Mouse (Mus musculus) CH12.LX (cell line): ENCODE data around the gene Dhx8. TPM values are rescaled to one million over a fixed set of nuclear protein-coding genes. Genes with fewer than 3 reads are reported as not detected.
A peak's percentile ranks its signal among the peaks of the same experiment; 100 is the strongest.

Experiments used
- DNase-seq: peaks from one replicate; pipeline ENCODE4 v3.0.0-alpha.2; 2013; ENCODE audit errors: extremely low read depth
- H3K27ac ChIP-seq: 2 replicates; pipeline ENCODE4 v1.5.1; 2012; ENCODE audit warnings: low read depth, mild to moderate bottlenecking, control low read depth, moderate library complexity; ENCODE audit not compliant: insufficient read depth
- H3K27me3 ChIP-seq: replicated peaks from 2 replicates; pipeline ENCODE3; 2012; ENCODE audit warnings: inconsistent platforms
- H3K36me3 ChIP-seq, 2 experiments: replicated peaks in 1 of 2; 2 replicates each; pipeline versions ENCODE3 to v1.6.1; 2012; ENCODE audit warnings: inconsistent platforms in 1 of 2, low read length in 1 of 2, mild to moderate bottlenecking in 1 of 2, mixed read lengths in 1 of 2, moderate library complexity in 1 of 2; ENCODE audit not compliant: control insufficient read depth in 1 of 2, insufficient read depth in 1 of 2
- H3K4me1 ChIP-seq, 2 experiments: 2 replicates each; pipeline ENCODE4 v1.6.1; 2012; ENCODE audit warnings: inconsistent platforms in 1 of 2, moderate library complexity in 1 of 2; ENCODE audit not compliant: insufficient read depth in 2 of 2, control insufficient read depth in 1 of 2
- H3K4me2 ChIP-seq: 2 replicates; pipeline ENCODE4 v1.6.1; 2012; ENCODE audit warnings: low read depth, mild to moderate bottlenecking, control low read depth; ENCODE audit not compliant: poor library complexity, insufficient read depth, severe bottlenecking
- H3K4me3 ChIP-seq, 3 experiments: fragments of 150-350 bp in 1 of 3; sonication (generic) in 1 of 3; replicated peaks in 1 of 3; 2 replicates each; pipeline versions ENCODE3 to v1.5.1; 2011 to 2012; ENCODE audit warnings: low read depth in 2 of 3, low read length in 2 of 3, mild to moderate bottlenecking in 2 of 3, moderate library complexity in 2 of 3, control low read depth in 1 of 3, improper control_type of control experiment in 1 of 3, inconsistent platforms in 1 of 3, mixed read lengths in 1 of 3; ENCODE audit not compliant: poor library complexity in 1 of 3
- H3K79me2 ChIP-seq: replicated peaks from 2 replicates; pipeline ENCODE4 v1.6.1; 2012; ENCODE audit warnings: mild to moderate bottlenecking, moderate library complexity; ENCODE audit not compliant: control insufficient read depth, poor library complexity, insufficient read depth, severe bottlenecking; ENCODE audit errors: extremely low read depth
- H3K9ac ChIP-seq: 2 replicates; pipeline ENCODE4 v1.6.1; 2012; ENCODE audit warnings: low read depth, mild to moderate bottlenecking, control low read depth, moderate library complexity; ENCODE audit not compliant: insufficient read depth
- H3K9me3 ChIP-seq: replicated peaks from 2 replicates; pipeline ENCODE3; 2012; ENCODE audit warnings: low read length, inconsistent platforms, mixed read lengths
- CTCF ChIP-seq, 2 experiments: IDR thresholded peaks in 1 of 2; conservative IDR thresholded peaks in 1 of 2; 2 replicates each; pipeline ENCODE4 v1.5.1; 2011 to 2012; ENCODE audit warnings: low read depth in 2 of 2, low read length in 2 of 2, improper control_type of control experiment in 1 of 2, inconsistent platforms in 1 of 2, mild to moderate bottlenecking in 1 of 2, moderate library complexity in 1 of 2
- EP300 ChIP-seq: IDR thresholded peaks from 2 replicates; pipeline ENCODE4 v1.6.1; 2011; ENCODE audit warnings: low read length, improper control_type of control experiment
- GABPA ChIP-seq: IDR thresholded peaks from 2 replicates; pipeline ENCODE4 v1.6.1; 2012; ENCODE audit warnings: low read depth, low read length, improper control_type of control experiment, inconsistent platforms; ENCODE audit not compliant: insufficient replicate concordance
- HCFC1 ChIP-seq: IDR thresholded peaks from 2 replicates; pipeline ENCODE4 v1.6.1; 2012; ENCODE audit warnings: low read depth, mild to moderate bottlenecking, inconsistent platforms, low read length, improper control_type of control experiment
- JUND ChIP-seq: conservative IDR thresholded peaks from 2 replicates; pipeline ENCODE4 v1.6.1; 2011; ENCODE audit warnings: low read depth, low read length, improper control_type of control experiment
- KAT2A ChIP-seq: IDR thresholded peaks from 2 replicates; pipeline ENCODE4 v1.6.1; 2012; ENCODE audit warnings: low read length, improper control_type of control experiment, inconsistent platforms; ENCODE audit not compliant: insufficient replicate concordance
- MAFK ChIP-seq: IDR thresholded peaks from 2 replicates; pipeline ENCODE4 v1.6.1; 2011; ENCODE audit warnings: low read length, improper control_type of control experiment; ENCODE audit not compliant: insufficient replicate concordance
- MAX ChIP-seq: IDR thresholded peaks from 2 replicates; pipeline ENCODE4 v1.6.1; 2011; ENCODE audit warnings: low read length, improper control_type of control experiment
- MAZ ChIP-seq: IDR thresholded peaks from 2 replicates; pipeline ENCODE4 v1.6.1; 2012; ENCODE audit warnings: low read depth, mild to moderate bottlenecking, inconsistent platforms, low read length, improper control_type of control experiment, moderate library complexity
- MEF2A ChIP-seq: IDR thresholded peaks from 2 replicates; pipeline ENCODE4 v1.6.1; 2014; ENCODE audit warnings: low read depth, mild to moderate bottlenecking, inconsistent platforms, low read length, improper control_type of control experiment, borderline replicate concordance
- MXI1 ChIP-seq: IDR thresholded peaks from 2 replicates; pipeline ENCODE4 v1.6.1; 2011; ENCODE audit warnings: mild to moderate bottlenecking, low read depth, low read length, improper control_type of control experiment
- MYC ChIP-seq: IDR thresholded peaks from 2 replicates; pipeline ENCODE4 v1.6.1; 2011; ENCODE audit warnings: low read depth, mild to moderate bottlenecking, improper control_type of control experiment, low read length
- NRF1 ChIP-seq: IDR thresholded peaks from 2 replicates; pipeline ENCODE4 v1.6.1; 2014; ENCODE audit warnings: low read depth, mild to moderate bottlenecking, inconsistent platforms, low read length, improper control_type of control experiment, moderate library complexity
- PAX5 ChIP-seq: IDR thresholded peaks from 2 replicates; pipeline ENCODE4 v1.6.1; 2012; ENCODE audit warnings: low read length, inconsistent platforms, mixed read lengths
- POLR2A ChIP-seq: IDR thresholded peaks from 2 replicates; pipeline ENCODE4 v1.6.1; 2011; ENCODE audit warnings: low read depth, mild to moderate bottlenecking, improper control_type of control experiment, low read length
- POLR2AphosphoS2 ChIP-seq: IDR thresholded peaks from 2 replicates; pipeline ENCODE4 v1.6.1; 2011; ENCODE audit warnings: low read depth, low read length, improper control_type of control experiment
- RAD21 ChIP-seq: IDR thresholded peaks from 2 replicates; pipeline ENCODE4 v1.6.1; 2011; ENCODE audit warnings: low read depth, mild to moderate bottlenecking, low read length, improper control_type of control experiment, moderate library complexity
- RCOR1 ChIP-seq: conservative IDR thresholded peaks from 2 replicates; pipeline ENCODE4 v1.6.1; 2012; ENCODE audit warnings: low read depth, mild to moderate bottlenecking, inconsistent platforms, low read length, improper control_type of control experiment
- SIN3A ChIP-seq: IDR thresholded peaks from 2 replicates; pipeline ENCODE4 v1.6.1; 2012; ENCODE audit warnings: low read length, improper control_type of control experiment, inconsistent platforms
- SMC3 ChIP-seq: IDR thresholded peaks from 2 replicates; pipeline ENCODE4 v1.6.1; 2011; ENCODE audit warnings: low read depth, low read length, improper control_type of control experiment
- TBP ChIP-seq: conservative IDR thresholded peaks from 2 replicates; pipeline ENCODE4 v1.6.1; 2011; ENCODE audit warnings: low read depth, low read length, improper control_type of control experiment
- USF1 ChIP-seq: IDR thresholded peaks from 2 replicates; pipeline ENCODE4 v1.6.1; 2014; ENCODE audit warnings: low read depth, mild to moderate bottlenecking, inconsistent platforms, low read length, improper control_type of control experiment
- ZC3H11A ChIP-seq: IDR thresholded peaks from 2 replicates; pipeline ENCODE4 v1.6.1; 2012; ENCODE audit warnings: low read depth, mild to moderate bottlenecking, inconsistent platforms, low read length, improper control_type of control experiment
- ZKSCAN1 ChIP-seq: IDR thresholded peaks from 2 replicates; pipeline ENCODE4 v1.6.1; 2012; ENCODE audit warnings: low read depth, inconsistent platforms, low read length, improper control_type of control experiment, borderline replicate concordance
- ZNF384 ChIP-seq: IDR thresholded peaks from 2 replicates; pipeline ENCODE4 v1.6.1; 2012; ENCODE audit warnings: low read depth, low read length, improper control_type of control experiment, inconsistent platforms
- dilution Hi-C: fragments of 300-500 bp; cut with MboI; formaldehyde crosslinking; loops from 2 replicates; pipeline ENCODE4 v1.14.3; 2020; ENCODE audit warnings: low sequenced_read_pairs; ENCODE audit not compliant: extremely low pct_unique_long_range_greater_than_20kb, extremely low pct_ligation_motif_present
- in situ Hi-C: fragments of 300-500 bp; cut with MboI; formaldehyde crosslinking; loops from 3 replicates; pipeline ENCODE4 v1.14.3; 2019; ENCODE audit warnings: low sequenced_read_pairs, low pct_ligation_motif_present, low pct_unique_long_range_greater_than_20kb, mixed read lengths
- polyA plus RNA-seq: library from polyadenylated mRNA; unstranded; fragments of >175 nt; gene quantifications from 2 replicates; pipeline ENCODE4 v1.2.1, GENCODE M21; 2012; ENCODE audit warnings: low read depth; ENCODE audit not compliant: insufficient read length
- total RNA-seq, 2 experiments: library from RNA; depleted of rRNA; stranded (reverse); fragments of 300-350 nt in 1 of 2; fragments of >200 nt in 1 of 2; gene quantifications; 2 replicates each; pipeline ENCODE4 v1.2.3; 2012 to 2014

Dhx8 gene
- total and polyA plus RNA-seq, 3 experiments = 24.3 to 61.7 (median 33.4) TPM

DNA sequence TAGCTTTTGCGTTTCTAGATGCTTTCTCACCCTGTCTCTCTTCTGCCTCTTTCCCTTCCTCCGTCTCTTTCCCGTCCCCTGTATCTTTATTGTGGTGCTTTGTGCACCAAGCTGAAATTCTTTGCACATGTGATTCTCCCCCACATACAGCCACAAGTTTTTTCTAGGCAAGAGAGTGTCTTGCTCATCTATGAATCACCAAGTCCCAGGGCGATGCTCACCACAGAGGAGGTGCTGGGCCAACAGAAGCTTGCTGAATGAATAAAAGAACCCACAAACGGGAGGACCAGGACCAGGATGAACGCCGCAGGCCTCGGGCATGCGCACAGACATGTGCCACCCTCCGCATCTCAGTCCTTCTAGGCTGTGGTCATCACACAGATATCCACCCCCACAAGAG, 74.5 kb downstream of the Dhx8 start:
- DNase-seq = no peak
- H3K9me3 ChIP-seq = peaks cover 4% of the 10 kb centered on the region
- H3K4me2 ChIP-seq = no peak overlapping the region
- H3K9ac ChIP-seq = no peak overlapping the region
- TF ChIP-seq MYC (no peak), NRF1 (peak; percentile 49; the same call in 1 of the 2 replicates), MAZ (no peak)
- in situ Hi-C loops = no loop called here
- no peaks in the 10 kb centered on the region for H3K79me2 ChIP-seq
- H3K4me3 ChIP-seq = no peak overlapping the region
- dilution Hi-C loops = no loop called here
- no peaks in the 10 kb centered on the region for H3K36me3 ChIP-seq
- H3K4me1 ChIP-seq = no peaks in the 10 kb centered on the region
- peaks cover 72% of the 10 kb centered on the region for H3K27me3 ChIP-seq
- H3K27ac ChIP-seq = no peak overlapping the region

DNA sequence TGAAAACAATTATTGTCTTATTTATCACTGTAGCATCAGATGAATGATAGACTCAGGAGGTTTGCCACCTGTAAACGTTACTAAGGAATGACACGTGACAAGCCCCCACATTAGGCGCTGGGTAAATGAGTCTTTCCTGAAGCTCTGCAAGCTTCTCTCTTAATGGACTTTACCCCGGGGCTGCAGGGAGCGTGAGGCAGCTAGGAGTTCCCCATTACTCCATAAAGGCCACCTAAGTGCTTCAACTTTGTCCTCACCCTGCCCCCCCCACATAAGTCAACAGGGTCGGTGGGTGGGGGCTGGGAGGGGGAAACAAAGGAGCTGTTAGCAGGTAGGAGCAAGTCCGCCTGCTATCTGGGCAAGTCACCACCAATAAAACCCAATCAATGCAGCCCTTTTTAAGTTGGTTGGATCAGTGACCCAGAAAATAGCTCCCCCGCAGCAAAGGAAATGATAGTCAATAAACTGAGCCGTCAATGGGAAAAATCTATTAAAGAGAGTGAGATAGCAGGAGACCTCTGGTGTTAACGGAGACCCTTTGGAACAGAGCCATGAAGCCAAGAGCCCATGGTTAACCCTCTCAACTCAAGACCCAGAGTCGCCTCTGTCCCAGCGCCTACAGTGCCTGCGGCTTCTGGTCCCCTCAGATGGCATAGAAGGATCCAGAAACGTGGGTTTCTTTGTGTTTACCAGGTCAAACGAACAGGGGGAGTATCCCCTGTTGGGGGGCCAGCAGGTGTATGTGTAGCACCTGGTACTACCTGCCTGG, 76.5 kb downstream of the Dhx8 start:
- Histone ChIP-seq H3K79me2 (no peaks in the 10 kb centered on the region), H3K4me1 (no peaks in the 10 kb centered on the region)
- no peak for DNase-seq
- TF ChIP-seq EP300 = no peak
- TF ChIP-seq JUND = no peak
- no peak for TF ChIP-seq RAD21
- no peak for TF ChIP-seq SMC3
- TF ChIP-seq, all 38 proteins: peak for 0
- no peak overlapping the region for H3K27ac ChIP-seq
- peaks cover 83% of the 10 kb centered on the region for H3K27me3 ChIP-seq
- H3K9ac ChIP-seq = no peak overlapping the region
- H3K4me2 ChIP-seq = no peak overlapping the region
- dilution Hi-C loops (no loop called here), in situ Hi-C loops (no loop called here)
- H3K4me3 ChIP-seq = no peak overlapping the region
- no peaks in the 10 kb centered on the region for H3K36me3 ChIP-seq
- peaks cover 4% of the 10 kb centered on the region for H3K9me3 ChIP-seq

DNA sequence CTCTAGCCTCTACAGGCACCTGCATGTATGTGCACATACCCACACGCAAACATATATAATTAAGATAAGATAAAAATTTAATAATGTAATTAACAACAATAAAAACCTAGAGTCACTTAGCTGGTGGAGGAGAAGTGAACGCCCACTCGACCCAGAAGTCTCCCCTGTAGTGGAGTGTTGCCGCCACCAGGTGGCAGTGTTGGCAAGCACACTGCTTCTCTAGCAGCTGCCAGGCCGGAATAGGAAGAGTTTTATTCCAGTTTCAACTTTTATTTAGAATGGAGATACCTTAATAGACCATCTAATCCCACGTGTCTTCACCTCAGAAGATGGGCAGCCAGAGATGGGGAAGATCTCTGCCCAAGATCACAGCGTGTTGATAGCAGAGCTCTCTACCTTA, 80.5 kb downstream of the Dhx8 start:
- Histone ChIP-seq H3K79me2 (no peaks in the 10 kb centered on the region), H3K4me1 (peaks cover 0 to 4% of the 10 kb centered on the region in 2 experiments; a peak in 1 of 4 replicates), H3K27me3 (peaks cover 75% of the 10 kb centered on the region), H3K9ac (no peak overlapping the region), H3K4me3 (no peak overlapping the region), H3K27ac (no peak overlapping the region), H3K36me3 (no peaks in the 10 kb centered on the region), H3K4me2 (0 out of 2 replicates have a peak overlapping the region, but pooled peaks have one; percentile 23), H3K9me3 (peaks cover 5% of the 10 kb centered on the region)
- in situ Hi-C loops = loop anchor here (5.0 kb wide), 2 partner anchors 99 to 159 kb away; no protein-coding TSS in a partner anchor
- dilution Hi-C loops = no loop called here
- DNase-seq = peak; percentile 68
- TF ChIP-seq SMC3 (peak; percentile 98), RAD21 (no peak; the same call in none of the 2 replicates), RCOR1 (no peak), MAX (peak; percentile 6; the same call in 1 of the 2 replicates), NRF1 (no peak), EP300 (no peak), MAZ (no peak), ZNF384 (no peak), ZKSCAN1 (no peak), MAFK (no peak), HCFC1 (no peak), MEF2A (no peak), POLR2AphosphoS2 (no peak), ZC3H11A (peak; percentile 95), CTCF (conservative IDR thresholded peaks at IDR 0.05 in 1 of 2, IDR thresholded peaks at IDR 0.05 in 1 of 2; ENCODE audit: low read depth in 2 of 2, low read length in 2 of 2) (peak; percentile 96 to 99), KAT2A (no peak), MXI1 (no peak), GABPA (no peak), POLR2A (no peak), USF1 (no peak), SIN3A (no peak), TBP (no peak), PAX5 (no peak)
